ENCODE assay signal across 7 mouse cellular contexts in genomic region chr3:109152561-109152960, GRCm38 (mm10).
"Had no signal": no experiment of that assay in that cellular context is flagged by ENCODE, and none has a peak within 500 bp of the region (broad histone marks: within the 10 kb centered on the region; RNA-seq: fewer than 3 reads in every experiment).

No protein-coding gene starts in this region.

- DNase-seq: lung, adult 2 months; lung, postnatal 14 days; lung, postnatal 36 days; right cerebral cortex, postnatal 14 days; thymus, adult 2 months; thymus, postnatal 25 days; thymus, postnatal 4 days had no signal
